Mouse (Mus musculus) lung, postnatal 0 days (tissue): ENCODE measurements around the gene Gm10251.
"Not testable (repeated sequence)": the region's sequence is repeated elsewhere in the genome, so short reads cannot be mapped to it uniquely, and the experiment has no call there.

Experiments used
- CTCF ChIP-seq: IDR thresholded peaks from 2 replicates; pipeline ENCODE4 v1.5.1; 2016; ENCODE audit warnings: antibody characterized with exemption, mild to moderate bottlenecking
- EP300 ChIP-seq: IDR thresholded peaks from 2 replicates; pipeline ENCODE4 v1.6.1; 2016; ENCODE audit warnings: antibody characterized with exemption, mild to moderate bottlenecking, control low read depth

GRCm38 (mm10) chr14:6605004-6605403 lies 79.0 kb downstream of the Gm10251 start:
- TF ChIP-seq CTCF = peak; percentile 39
- not testable (repeated sequence) for TF ChIP-seq EP300
